Mouse (Mus musculus) right cerebral cortex, postnatal 4 days (tissue): ENCODE measurements at regions not wholly inside any gene's neighbourhood (a gene's known extent, or its start where the extent isn't known, plus 50 kb on each side); places are given as distances from the start of the nearest gene placed in this dataset.

ENCODE experiments used
- DNase-seq: peaks from one replicate; pipeline ENCODE4 v3.0.0-alpha.2; 2022

GRCm38 (mm10) chr4:29135685-29136385 lies 322.9 kb downstream of the Epha7 start:
- no peak for DNase-seq

GRCm38 (mm10) chr4:29138771-29139301 lies 325.9 kb downstream of the Epha7 start:
- DNase-seq, result no peak

DNA sequence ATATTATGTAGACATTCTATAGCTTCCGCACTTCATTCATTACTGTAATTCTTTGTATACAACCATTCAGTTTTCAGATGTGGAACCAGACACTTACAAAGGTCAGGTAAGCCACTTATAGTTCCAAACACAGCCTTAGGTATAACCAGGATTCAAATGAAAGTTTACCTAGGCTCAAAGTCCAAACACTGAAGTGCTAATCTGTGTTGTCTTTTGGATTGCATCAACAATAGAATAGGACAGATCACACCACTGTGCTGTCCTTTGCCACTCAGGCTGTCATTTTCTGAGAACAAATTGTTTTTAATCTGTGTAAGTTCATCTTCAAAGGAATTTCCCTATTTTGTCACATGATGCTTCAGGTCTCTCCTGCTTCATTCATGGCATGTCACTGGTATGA lies 330.5 kb downstream of the Epha7 start:
- DNase-seq, result no peak

- DNase-seq, result no peak
These were observed 332.3 kb downstream of the Epha7 start for GRCm38 (mm10) chr4:29145242-29145641.

- no peak for DNase-seq
These were observed 339.4 kb downstream of the Epha7 start for GRCm38 (mm10) chr4:29152134-29152867.

DNA sequence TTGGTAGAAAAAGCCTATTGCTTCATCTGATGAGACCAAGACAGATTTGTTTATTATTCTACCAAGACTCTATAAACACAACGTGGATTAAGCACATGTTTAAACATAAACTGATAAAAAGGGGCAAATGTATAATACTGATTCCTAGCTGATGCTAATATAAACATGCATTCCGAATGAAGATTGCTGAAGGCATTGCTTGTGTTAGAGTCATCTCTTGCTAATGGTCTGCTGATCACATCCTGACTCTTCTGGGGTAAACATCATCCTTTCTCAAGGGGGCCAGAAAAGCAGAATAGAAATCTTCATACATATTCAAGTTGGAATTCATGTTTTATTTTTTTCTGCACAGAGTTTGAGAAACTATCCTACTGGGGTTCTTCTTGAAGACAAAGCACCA lies 369.6 kb downstream of the Epha7 start:
- DNase-seq, result no peak

GRCm38 (mm10) chr4:29183411-29183810 lies 370.5 kb downstream of the Epha7 start:
- DNase-seq, result no peak

DNA sequence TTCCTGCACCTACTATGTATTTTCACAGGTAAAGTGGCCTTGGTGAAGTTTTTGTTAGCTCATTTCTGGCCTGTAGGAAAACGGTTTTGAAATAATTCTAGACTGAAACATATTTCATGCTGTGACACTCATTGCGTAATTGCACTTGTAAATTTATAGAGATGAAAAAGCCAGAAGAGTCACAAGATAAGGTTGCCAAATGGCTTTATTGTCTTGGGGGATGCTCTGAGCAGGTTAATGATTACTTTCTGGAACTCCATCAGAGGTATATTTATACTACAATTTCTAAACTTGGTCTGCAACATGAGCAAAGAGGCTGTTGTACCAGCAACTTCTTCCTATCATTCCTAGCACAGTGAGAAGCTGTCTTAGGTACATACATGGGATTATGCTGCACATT lies 370.9 kb downstream of the Epha7 start:
- no peak for DNase-seq

- DNase-seq, result no peak
These were observed 388.0 kb downstream of the Epha7 start for GRCm38 (mm10) chr4:29200976-29201375.
